Mouse (Mus musculus) heart, postnatal 0 days (tissue): Measurements from ENCODE around the gene Dok7.

Experiments
- CTCF ChIP-seq: IDR thresholded peaks from 2 replicates; pipeline ENCODE4 v1.5.1; 2016; ENCODE audit warnings: antibody characterized with exemption, control low read depth, low read depth
- EP300 ChIP-seq: IDR thresholded peaks from 2 replicates; pipeline ENCODE4 v1.6.1; 2016; ENCODE audit warnings: antibody characterized with exemption, low read depth

DNA sequence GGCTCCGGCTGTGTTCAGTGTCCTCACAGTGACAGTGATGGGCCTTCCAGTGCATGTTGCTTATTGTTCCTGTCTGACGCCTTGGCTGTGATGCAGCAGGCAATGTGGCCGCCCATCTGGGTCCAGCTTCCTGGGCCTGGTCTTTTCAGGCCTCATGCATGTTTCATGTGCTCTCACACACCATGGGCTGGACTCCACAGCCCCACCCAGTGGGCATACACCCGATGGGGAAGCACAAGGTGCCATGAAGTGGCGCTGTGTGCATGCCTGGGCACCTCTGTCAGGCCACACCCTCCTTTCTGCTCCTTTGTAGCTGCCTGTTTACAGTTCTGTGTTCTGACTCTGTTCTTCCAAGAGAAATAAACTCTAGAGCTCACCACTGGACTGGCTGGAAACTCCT, 23.5 kb upstream of the Dok7 start:
- TF ChIP-seq CTCF: peak; percentile 36
- no peak for TF ChIP-seq EP300
